Mouse (Mus musculus): ENCODE results near the gene Ccdc63.
A peak's percentile ranks its signal among the peaks of the same experiment; 100 is the strongest.
"Not testable (repeated sequence)": the region's sequence is repeated elsewhere in the genome, so short reads cannot be mapped to it uniquely, and the experiment has no call there.

Ccdc63 gene

DNA sequence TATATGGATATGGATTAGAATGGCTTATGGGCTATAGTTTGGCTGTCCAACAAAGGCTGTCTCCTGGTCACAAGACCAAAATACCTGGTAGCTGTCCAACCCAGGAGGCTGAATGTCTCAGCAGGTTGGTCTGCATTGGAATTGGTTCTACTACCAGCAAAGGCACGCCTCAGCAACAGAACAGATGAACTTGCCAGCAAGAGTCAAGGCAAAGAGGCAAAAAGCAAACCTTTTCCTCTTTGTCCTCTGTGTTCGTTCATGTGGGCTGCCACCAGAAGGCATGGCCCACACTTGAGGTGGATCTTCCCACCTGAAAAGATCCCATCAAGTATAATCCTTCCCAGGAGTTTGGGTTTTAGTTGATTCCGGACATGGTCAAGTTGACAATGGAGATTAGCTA lies at the start of gene Ccdc63:
TSS of gene Ccdc63 (minus strand) at position 101 of the 400 bp plus-strand sequence.
- DNase-seq (ENCODE audit: low spot score in 2 of 2), result no peak

DNA sequence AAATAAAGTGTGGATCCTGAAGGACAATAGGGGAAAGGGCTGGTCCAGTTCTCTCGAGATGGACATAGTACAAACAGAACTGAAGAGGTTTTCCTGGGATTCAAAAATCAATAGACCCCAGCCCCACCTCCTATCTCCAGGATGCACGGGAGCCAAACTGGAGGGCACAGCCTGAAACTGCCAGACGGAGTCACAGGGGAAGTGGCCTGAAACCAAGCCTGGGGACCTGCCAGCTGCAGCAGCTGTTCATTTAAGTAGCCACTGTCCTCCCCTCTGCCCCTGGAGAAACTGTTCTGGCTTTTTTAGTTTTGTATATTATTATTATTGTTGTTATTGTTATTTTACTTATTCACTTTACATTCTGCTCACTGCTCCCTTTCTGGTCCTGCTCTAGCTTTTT lies 48.5 kb upstream of the Ccdc63 start:
- DNase-seq (ENCODE audit: low spot score in 2 of 2), result no peak

DNA sequence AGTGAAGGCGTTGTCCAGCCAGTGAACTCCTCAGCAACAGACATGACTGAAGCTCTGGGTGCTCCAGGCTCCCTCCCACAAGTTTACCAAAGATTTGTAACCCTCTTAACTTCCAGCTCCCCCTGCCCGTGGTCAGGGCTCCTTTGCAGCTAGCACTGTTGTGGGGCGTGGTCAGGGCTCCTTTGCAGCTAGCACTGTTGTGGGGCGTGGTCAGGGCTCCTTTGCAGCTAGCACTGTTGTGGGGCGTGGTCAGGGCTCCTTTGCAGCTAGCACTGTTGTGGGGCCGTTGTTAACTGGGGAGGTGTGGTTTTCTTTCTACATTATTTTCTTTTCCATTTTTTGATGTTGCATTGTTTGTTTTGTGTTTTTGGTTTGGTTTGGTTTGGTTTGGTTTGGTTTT lies 44.2 kb upstream of the Ccdc63 start:
- not testable (repeated sequence) for DNase-seq (ENCODE audit: low spot score in 2 of 2)

DNA sequence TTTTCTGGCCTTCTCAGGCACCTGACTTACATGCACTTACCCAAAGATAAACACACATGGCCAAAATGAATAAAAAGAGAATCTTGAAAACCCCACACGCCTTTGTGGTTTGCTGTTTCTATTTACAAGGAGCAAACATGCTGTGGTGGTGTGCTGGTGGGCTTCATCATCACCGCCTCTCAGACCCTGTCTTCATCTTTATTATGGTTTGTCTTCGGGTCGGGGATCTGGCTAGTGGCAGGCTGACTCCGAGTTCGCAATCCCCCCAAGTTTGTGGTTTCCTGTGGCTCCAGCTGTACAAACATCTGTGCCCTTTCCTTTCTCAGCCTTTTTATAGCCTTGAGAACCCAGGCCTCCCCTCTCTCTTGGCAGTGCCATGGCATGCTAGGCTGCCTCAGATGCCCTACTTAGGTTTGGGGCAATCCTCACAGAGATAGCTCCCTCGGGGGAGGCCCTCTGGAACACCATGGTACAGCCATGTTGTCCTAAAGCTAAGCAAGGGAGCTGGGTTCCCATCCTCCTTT lies 43.7 kb upstream of the Ccdc63 start:
- no peak for DNase-seq (ENCODE audit: low spot score in 2 of 2)

DNA sequence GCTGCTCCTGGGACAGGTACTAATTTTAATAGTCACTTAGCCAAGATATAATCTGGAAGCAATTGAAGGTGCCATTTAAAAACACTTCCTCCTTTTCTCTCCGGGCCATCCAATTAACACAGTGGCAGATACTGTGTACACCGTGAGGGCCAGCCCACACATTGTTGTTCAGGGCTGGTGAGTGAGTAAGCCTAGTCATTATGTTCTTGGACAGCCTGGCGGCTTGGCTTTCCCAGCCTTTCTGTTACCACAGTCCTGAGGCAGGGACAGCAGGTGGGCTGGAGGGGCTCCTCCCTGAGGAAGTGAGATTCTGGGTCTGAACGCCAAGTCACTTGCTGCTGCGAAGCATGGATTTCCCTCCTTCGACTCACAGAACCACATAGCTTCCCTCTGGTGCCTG lies 39.0 kb upstream of the Ccdc63 start:
- no peak for DNase-seq (ENCODE audit: low spot score in 2 of 2)

DNA sequence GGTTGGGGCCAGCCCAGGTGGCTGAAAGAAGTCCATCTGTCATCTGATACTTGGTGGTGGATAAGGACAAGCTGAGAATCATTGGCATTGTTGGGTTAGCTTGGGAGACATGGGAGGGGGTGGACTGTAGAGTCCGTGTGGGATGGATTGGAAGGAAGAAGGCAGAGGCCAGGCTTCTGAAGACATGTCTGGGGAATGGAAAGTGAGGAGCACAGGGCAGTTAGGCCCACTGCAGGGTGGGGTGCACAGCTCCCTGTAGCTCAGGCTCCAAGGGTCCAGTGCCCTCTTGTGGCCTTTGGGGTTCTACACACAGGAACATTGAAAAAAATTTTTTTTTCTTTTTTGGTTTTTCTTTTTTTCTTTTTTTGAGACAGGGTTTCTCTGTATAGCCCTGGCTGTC lies 35.8 kb upstream of the Ccdc63 start:
- DNase-seq (ENCODE audit: low spot score in 2 of 2), result peak; percentile 34 to 77

DNA sequence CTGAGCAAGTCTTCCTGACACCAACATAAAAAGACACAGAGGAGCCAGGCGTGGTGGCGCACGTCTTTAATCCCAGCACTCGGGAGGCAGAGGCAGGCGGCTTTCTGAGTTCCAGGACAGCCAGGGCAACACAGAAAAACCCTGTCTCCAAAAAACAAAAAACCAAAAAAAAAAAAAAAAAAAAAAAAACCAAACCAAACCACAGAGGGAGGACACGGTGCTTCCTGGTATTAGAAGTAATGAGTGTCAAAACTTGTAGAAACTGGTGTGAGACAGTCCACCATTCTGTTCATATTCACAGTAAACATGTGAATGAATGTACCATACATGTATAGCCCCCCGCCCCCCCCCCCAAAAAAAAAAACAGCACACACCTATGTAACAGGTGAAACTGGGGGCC lies 35.3 kb upstream of the Ccdc63 start:
- no peak for DNase-seq (ENCODE audit: low spot score in 2 of 2)

DNA sequence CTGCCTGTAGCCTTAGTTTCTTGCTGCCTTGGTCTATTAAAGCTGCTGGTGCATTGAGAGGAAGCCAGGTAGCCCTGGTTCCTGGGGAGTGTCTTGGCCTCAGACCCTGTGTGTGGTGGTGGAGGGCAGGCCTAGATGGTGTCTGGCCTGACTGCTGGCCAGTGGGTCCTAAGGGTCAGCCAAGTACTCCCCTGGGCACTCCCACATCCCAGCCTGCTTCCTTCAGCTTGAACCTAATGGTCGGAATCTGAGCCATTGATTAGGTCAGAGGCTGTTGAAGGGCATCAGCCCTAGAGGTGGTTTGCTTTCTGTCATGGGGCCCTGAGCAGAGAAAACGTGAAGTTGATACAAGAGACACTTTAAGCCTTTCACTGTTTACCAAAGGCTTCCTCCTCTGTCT lies 34.8 kb upstream of the Ccdc63 start:
- no peak for DNase-seq (ENCODE audit: low spot score in 2 of 2)

DNA sequence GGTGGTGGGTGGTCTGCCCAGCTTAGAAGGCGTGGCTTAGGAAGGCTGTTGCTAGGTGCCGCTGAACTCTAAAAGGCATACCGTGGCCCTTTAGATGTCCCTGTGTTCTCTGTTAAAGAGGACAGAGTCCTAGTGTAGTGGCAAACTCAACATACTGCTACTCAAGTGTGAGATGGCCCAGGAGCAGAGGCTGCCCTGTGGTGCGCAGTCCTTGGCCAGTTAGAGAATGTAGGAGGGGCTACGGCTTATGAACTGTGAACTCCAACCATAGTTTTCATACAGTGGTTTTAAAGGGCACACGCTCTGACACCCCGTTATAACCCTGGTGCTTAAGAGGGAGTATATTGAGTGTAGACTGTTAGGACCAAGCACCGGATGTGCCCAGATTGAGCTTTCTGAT lies 30.4 kb upstream of the Ccdc63 start:
- no peak for DNase-seq (ENCODE audit: low spot score in 2 of 2)

DNA sequence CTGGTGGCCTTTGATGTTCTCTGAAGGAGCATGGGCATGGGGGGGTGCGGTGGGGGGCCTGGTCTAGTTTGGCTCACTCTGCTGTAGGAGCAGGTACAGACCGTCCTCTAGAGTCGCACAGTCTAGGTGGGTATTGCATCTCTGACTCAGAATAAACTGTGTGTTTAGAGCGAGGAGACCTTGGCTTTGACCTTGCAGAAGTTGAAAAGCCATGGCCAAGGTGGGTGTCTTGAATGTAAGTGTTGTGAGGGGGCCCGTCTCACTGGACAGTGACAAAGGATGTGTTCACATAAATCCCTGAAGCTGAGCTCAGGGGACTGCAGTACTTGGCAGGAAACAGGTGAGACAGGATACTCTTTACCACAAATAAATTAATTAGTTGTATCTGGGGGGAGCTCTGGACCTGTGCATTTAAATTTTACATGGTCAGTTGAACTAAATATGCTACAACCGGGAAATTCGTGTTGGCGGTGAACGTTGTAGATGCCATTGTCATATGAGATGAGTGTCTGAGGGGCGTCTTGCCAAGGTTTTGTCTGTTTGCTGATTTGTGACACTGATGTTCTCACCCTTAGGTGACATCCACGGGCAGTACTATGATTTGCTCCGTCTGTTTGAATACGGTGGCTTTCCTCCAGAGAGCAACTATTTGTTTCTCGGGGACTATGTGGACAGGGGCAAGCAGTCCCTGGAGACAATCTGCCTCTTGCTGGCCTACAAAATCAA lies 27.9 kb upstream of the Ccdc63 start:
- no peak for DNase-seq (ENCODE audit: low spot score in 2 of 2)

DNA sequence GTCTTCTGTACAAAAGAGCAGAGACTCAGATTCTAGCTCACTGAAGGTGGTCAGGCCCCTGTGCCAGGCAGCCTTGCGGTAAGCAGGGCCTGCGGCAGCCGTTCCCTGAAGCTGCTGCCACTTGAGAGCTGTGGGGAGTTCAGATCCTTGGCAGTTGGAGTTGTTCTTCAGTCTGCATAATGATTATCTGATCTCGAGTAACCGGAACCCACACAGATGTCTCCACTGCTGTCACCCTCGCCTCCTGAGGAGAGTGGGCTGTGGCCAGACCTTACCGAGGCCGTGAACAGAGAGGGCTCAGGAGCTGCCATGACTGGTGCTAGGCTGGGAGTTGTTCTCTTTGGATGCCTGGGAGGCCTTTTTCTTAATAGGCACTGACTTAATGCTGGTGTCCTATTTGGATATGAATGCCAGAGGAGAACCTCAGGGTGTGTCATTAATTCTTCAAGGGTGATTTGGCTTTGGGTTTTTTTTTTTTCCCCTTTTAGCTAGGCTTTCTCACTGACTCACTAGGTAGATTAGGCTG lies 26.1 kb upstream of the Ccdc63 start:
- DNase-seq (ENCODE audit: low spot score in 2 of 2), result no peak

DNA sequence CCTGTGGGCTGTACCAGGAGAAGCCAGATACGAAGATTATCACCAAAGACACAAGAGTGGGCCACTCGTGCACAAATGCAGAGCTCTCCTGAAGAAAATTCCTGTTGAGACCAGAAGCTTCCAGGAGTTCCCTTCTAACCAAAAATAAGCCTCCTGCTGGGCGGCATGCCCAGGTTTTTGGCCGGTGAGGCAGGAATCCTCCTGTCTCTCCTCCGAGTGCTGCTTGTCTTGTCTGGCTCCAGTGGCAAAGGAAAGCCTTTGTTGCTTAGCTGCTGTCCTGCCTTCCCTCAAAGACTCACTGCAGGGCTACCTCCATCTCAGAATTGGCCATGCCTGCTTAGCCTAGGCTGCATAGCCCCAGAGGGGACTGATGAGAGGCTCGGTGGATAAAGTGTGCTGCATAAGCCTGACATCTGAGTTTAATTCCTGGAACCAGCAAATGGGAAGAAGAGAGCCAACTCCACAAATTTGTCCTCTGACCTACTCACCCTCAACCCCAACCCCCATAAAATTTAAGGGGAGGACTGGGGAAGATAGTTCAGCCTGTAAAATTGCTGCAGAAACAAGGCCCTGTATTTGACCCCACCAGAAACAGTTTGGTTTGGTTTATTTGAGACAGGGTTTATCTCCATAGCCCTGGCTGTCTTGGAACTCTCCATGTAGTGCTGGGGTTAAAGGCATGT lies 24.8 kb upstream of the Ccdc63 start:
- no peak for DNase-seq (ENCODE audit: low spot score in 2 of 2)

DNA sequence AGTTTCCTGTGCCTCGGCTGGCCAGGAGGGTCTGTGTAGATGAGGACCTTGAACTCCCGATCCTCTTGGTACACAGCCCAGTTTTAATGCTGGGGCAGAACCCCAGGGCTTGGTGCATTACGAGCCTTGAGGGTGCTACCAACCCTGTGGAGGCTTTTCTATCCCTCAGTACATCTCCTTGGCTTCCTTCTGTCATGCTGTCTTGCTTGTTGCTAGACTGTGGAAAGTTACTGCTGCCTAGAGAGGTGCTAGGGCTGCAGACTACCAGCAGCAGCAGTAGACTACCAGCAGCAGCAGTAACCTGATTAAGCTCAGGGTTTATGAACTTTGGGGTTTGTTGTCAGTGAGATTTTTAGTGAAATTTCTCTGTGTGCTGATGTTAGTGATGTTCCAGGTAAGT lies 23.4 kb upstream of the Ccdc63 start:
- DNase-seq (ENCODE audit: low spot score in 2 of 2), result no peak

DNA sequence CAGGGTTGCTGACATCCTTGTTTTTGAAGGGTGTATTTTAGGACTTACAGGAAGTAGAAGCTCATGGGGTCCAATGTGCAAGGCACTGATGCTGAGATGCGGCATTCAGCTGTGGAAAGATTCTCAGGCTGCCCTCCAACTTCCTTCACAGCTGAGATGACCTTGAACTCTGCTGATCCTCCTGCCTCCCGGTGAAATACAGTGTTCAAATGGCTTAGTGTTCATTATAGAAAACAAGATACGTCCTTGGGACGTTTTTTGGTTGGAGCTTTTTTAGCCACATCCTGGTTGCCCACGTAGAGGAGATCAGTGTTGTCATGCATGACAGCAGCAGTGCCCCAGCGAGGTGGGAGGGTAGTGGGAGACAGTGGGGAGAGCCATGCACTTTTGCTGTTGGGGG lies 22.6 kb upstream of the Ccdc63 start:
- DNase-seq (ENCODE audit: low spot score in 2 of 2), result no peak

DNA sequence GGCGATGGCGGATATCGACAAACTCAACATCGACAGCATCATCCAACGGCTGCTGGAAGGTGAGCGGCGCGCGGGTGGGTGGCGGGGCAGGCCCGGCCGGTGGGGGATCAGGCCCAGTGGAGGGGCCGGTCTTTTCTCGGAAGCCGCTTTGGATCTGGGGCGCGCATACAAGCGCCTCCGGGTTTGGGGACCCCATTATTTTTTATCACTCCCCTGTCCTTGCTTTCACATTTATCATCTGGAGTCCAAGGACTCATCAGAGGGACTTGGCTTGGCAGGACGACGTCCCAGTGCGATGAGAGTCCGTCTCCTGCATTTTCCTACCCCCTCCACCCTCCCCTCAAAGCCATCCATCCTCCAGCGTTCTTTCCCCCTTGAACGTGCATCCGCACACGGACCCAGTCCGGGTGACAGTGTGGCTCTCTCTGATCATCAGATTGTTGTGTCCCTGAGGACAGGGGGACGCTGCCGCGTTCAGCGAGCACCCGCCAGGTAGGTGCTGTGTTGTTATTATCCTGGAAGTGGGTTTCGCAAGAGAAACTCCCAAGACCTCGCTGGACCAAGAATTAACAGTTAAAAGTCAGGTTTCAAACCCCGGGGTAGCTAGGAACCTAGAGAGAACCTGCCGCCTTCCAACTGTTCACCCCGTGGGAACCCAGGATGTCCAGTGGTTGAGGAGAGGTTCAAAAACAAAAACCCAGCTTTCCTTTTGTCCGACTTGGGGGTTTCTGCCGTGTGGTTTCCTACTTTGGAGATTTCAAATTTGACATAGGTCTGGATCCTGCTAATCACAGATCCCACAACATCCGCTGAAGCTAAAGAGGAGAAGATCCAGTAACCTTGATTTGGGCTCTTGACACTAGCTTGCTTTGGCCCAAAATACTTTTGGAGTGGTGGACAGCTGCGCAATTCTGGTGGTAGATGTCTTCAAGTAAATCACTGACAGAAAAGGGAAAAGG lies 18.2 kb upstream of the Ccdc63 start:
- peak; percentile 53 to 59 for DNase-seq (ENCODE audit: low spot score in 2 of 2)

DNA sequence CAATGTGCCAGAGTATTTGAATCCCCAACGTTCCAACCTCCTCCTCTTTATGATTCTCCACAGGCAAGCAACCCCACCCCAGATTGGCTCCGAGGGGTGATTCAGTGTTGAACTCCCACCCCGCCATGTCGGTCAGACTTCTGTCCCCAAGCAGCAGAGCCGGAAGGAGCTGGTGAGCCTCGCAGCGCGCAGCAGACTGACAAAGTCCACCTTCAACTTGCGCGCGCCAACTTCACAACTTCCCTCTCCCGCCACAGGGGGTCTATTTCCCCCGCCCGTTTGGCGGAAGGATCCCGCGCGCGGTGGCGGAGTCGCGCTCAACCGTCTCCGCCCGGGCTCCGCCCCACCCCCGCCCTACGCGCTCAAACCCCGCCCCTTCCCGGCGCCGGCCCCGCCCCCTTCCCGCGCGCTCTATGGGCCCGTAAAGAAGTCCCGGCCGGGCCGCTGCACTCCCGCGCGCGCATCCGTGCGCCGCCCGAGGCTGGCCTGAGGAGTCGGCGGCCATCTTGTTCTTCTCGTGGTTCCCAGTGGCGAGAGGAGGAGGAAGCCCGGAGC lies 17.3 kb upstream of the Ccdc63 start, which contains the start of gene Ppp1cc:
TSS of gene Ppp1cc (plus strand) at position 452 of the 555 bp plus-strand sequence.
- peak; percentile 91 to 95 for DNase-seq (ENCODE audit: low spot score in 2 of 2)

DNA sequence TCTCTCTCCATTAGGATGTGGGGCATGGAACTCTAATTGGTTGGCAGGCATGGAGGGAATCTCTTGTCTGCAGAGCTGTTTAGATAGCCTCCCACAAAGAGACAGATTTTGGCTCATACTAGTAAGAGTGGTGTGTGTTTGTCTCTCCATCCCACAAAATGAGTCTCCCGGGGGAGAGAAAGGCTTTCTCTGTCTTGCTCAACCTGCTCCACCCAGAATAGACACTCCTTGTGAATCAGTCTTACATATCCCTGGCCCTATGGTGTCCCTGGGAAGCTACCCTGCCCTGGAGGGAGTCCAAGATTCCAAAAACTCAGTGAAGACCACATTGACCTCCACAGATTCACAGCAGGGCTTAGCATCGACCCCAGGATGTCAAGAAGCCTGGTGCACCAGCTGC lies 15.9 kb upstream of the Ccdc63 start:
- no peak for DNase-seq (ENCODE audit: low spot score in 2 of 2)

DNA sequence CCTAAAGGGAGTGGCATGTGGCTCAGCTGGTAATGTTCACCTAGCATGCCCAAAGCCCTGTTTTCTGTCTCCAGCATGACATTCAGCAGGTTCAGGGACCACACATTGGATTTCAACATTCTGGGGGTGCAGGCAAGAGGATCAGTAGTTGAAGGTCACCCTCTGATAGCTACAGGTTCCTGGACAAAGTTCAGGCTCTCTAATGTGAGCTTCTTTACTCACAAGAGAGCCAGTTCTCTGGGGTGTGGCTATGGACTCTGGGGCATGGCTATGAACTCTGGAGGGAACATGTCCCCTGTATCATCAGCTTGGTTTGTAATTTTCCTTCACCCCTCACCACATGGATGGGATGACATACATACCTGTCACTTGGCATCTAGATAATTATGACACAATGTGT lies 15.0 kb upstream of the Ccdc63 start:
- DNase-seq (ENCODE audit: low spot score in 2 of 2), result no peak

DNA sequence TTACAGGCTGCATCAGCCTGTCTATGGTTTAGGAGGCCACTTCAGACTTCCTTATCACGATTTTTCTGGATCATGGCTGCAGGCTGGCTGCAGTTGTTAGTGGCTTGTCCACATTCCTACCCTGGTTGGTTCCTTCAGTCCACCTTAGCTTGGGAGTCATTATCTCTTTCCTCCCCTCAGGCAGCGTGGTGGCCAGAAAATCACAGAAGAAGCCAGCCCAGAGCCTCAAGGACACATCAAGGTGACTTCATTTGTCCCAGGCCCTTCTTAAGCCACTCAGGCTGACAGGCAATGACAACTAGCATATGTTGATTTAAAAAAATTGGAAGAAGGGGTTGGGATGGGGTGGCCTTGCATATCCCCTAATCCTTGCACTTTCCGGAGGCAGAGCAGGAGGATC lies 14.2 kb upstream of the Ccdc63 start:
- DNase-seq (ENCODE audit: low spot score in 2 of 2), result no peak

DNA sequence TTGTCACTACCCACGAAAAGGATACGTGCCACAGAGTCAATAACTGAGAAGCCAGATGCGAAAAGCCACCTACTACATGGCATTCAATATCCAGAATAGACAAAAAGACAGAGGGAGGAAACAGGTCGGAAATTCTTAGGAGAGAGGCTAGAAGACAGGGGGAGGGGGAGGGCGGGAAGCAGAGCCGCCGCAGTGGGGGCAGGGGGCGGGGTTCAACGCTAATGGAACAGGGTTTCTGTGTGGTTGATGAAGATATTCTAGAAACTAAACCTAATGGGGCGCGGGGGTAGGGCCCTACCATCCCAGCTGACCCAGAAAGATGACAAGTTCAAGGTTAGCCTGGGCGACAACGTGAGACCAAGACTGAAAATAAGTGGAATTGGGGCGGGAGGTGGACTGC lies 13.4 kb upstream of the Ccdc63 start:
- no peak for DNase-seq (ENCODE audit: low spot score in 2 of 2)

DNA sequence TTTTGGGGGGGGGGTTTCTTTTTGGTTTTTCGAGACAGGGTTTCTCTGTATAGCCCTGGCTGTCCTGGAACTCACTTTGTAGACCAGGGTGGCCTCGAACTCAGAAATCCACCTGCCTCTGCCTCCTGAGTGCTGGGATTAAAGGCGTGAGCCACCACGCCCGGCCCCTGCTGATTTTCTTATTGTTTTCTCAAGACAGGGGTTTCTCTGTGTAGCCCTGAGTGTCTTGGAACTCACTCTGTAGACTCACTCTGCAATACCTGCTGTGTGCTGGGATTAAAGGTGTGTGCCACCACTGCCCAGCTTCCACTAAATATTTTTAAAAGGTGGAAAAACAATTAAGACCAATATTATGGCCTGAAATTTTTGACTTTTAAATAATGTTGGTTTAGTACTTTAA lies 11.9 kb upstream of the Ccdc63 start:
- not testable (repeated sequence) for DNase-seq (ENCODE audit: low spot score in 2 of 2)

DNA sequence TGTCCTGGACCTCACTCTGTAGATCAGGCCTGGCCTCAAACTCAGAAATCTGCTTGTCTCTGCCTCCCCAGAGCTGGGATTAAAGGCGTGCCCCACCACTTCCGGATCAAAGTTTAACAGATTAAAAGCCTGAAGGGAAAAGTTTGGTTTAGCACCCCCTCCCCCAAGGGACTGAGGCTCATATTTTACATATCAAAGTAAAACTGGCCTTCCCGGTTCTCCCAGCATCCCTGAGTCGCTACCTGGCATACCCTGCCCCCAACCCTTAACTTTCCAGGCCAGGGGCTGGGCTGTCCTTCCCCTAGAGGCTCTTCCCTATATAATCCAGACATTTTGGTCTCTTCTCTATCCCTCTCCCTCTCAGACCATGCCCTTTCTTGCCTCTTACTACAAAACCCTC lies 8.6 kb upstream of the Ccdc63 start:
- no peak for DNase-seq (ENCODE audit: low spot score in 2 of 2)
